Mouse (Mus musculus): ENCODE measurements around the gene Aes. TPM values are rescaled to one million over a fixed set of nuclear protein-coding genes. Genes with fewer than 3 reads are reported as not detected.

Aes gene
- polyA plus RNA-seq, 1 experiment from 2014 or later: 229 TPM

DNA sequence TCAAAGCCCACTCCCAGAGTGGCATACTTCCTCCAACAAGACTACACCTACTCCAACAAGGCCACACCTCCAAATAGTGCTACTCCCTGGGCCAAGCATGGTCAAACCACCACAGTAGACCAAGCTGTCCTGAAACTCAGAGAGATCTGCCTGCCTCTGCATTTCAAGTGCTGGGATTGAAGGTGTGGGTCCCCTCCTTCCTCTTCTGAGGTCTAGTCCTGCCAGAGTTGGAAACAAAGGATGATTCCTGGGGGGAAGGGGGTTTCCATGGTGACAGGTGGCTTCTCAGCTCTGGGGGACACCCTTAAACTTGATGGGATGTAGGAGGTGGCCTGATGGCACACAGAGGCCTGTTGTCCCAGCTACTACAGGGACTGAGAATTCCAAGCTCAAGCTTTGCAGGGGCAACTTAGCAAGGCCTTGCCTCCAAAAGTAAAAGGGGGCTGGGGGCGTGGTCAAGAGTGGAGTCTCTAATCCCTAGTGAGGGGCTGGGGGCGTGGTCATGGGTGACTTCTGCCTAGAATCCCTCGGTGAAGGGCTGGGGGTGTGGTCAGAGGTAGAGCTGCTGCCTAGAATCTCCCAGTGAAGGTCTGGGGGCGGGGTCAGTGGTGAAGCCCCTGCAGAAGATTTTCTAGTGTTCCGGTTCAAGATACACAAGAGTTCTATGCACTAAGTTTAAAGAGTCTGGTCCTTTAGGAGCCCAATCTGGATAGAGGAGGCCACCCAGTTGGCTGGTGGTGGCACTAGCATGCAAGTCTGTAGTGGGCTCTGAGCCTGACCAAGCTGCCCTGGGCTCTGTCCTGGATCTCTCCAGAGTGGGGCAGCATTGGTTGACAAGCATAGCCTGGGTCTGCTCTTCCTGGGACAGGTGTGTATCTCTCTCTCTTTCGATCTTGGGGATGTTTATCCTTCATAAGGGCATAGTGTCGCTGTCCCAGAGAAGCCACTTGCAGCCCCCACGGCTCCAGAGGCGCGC, 15.1 kb downstream of the Aes start, which contains the start of gene Tle2:
TSS of gene Tle2 (plus strand) at position 481 of the 976 bp plus-strand sequence.
- H3K4me3 ChIP-seq (ENCODE audit: low read depth, low read length): peak within 1 kb of the TSS; percentile 46
- peaks cover 36% of the 10 kb centered on the region for H3K27me3 ChIP-seq (replicated peaks; ENCODE audit: control insufficient read depth, insufficient read depth, low read length)
- no peaks in the 10 kb centered on the region for H3K9me3 ChIP-seq (ENCODE audit: control insufficient read depth, low read length)
- no peak within 1 kb of the TSS for H3K27ac ChIP-seq (ENCODE audit: low read depth, low read length)
- peak within 1 kb of the TSS; percentile 46; the same call in 1 of the 2 replicates for H3K9ac ChIP-seq (ENCODE audit: low read depth, low read length)
- peak within 1 kb of the TSS; percentile 80 for H3K4me2 ChIP-seq
- H3K4me1 ChIP-seq (replicated peaks; ENCODE audit: control insufficient read depth, insufficient read depth, low read length): peaks cover 51% of the 10 kb centered on the region
- no peak for DNase-seq (ENCODE audit: low spot score)
- no peaks in the 10 kb centered on the region for H3K36me3 ChIP-seq (ENCODE audit: control insufficient read depth, insufficient read depth, low read length)
- ATAC-seq (replicated peaks; ENCODE audit: low FRiP score): no peak
- 20% methylated on average over 10 of the region's 10 CpGs for WGBS

GRCm38 (mm10) chr10:81575208-81575631, 15.9 kb downstream of the Aes start:
- peaks cover 44% of the 10 kb centered on the region for H3K4me1 ChIP-seq (replicated peaks; ENCODE audit: control insufficient read depth, insufficient read depth, low read length)
- H3K9me3 ChIP-seq (ENCODE audit: control insufficient read depth, low read length): no peaks in the 10 kb centered on the region
- no peak for DNase-seq (ENCODE audit: low spot score)
- H3K27me3 ChIP-seq (replicated peaks; ENCODE audit: control insufficient read depth, insufficient read depth, low read length): peaks cover 42% of the 10 kb centered on the region
- peak overlapping the region; percentile 46; the same call in 1 of the 2 replicates for H3K9ac ChIP-seq (ENCODE audit: low read depth, low read length)
- H3K4me2 ChIP-seq: peak overlapping the region; percentile 80
- H3K36me3 ChIP-seq (ENCODE audit: control insufficient read depth, insufficient read depth, low read length): no peaks in the 10 kb centered on the region
- WGBS: under 1% methylated on average over 30 of the region's 30 CpGs
- no peak overlapping the region for H3K27ac ChIP-seq (ENCODE audit: low read depth, low read length)
- peak overlapping the region; percentile 46 for H3K4me3 ChIP-seq (ENCODE audit: low read depth, low read length)
- ATAC-seq (replicated peaks; ENCODE audit: low FRiP score): no peak

- H3K36me3 ChIP-seq (ENCODE audit: control insufficient read depth, insufficient read depth, low read length): no peaks in the 10 kb centered on the region
- H3K4me2 ChIP-seq: peak overlapping the region; percentile 80
- no peak overlapping the region for H3K27ac ChIP-seq (ENCODE audit: low read depth, low read length)
- H3K9ac ChIP-seq (ENCODE audit: low read depth, low read length): peak overlapping the region; percentile 46; the same call in 1 of the 2 replicates
- 2% methylated on average over 6 of the region's 6 CpGs for WGBS
- peaks cover 44% of the 10 kb centered on the region for H3K4me1 ChIP-seq (replicated peaks; ENCODE audit: control insufficient read depth, insufficient read depth, low read length)
- H3K4me3 ChIP-seq (ENCODE audit: low read depth, low read length): peak overlapping the region; percentile 46
- ATAC-seq (replicated peaks; ENCODE audit: low FRiP score) (no peak), DNase-seq (ENCODE audit: low spot score) (no peak)
- H3K9me3 ChIP-seq (ENCODE audit: control insufficient read depth, low read length): no peaks in the 10 kb centered on the region
- peaks cover 46% of the 10 kb centered on the region for H3K27me3 ChIP-seq (replicated peaks; ENCODE audit: control insufficient read depth, insufficient read depth, low read length)
Observed at GRCm38 (mm10) chr10:81575695-81576094, 16.4 kb downstream of the Aes start.

GRCm38 (mm10) chr10:81579967-81580366, 20.7 kb downstream of the Aes start:
- DNase-seq (ENCODE audit: low spot score): no peak
- Histone ChIP-seq H3K27ac (ENCODE audit: low read depth, low read length) (no peak overlapping the region), H3K36me3 (ENCODE audit: control insufficient read depth, insufficient read depth, low read length) (no peaks in the 10 kb centered on the region; the same call in 1 of the 2 replicates), H3K9ac (ENCODE audit: low read depth, low read length) (no peak overlapping the region), H3K4me3 (ENCODE audit: low read depth, low read length) (no peak overlapping the region), H3K9me3 (ENCODE audit: control insufficient read depth, low read length) (no peaks in the 10 kb centered on the region; the same call in 1 of the 2 replicates), H3K4me1 (replicated peaks; ENCODE audit: control insufficient read depth, insufficient read depth, low read length) (peaks cover 17% of the 10 kb centered on the region), H3K27me3 (replicated peaks; ENCODE audit: control insufficient read depth, insufficient read depth, low read length) (peaks cover 53% of the 10 kb centered on the region), H3K4me2 (no peak overlapping the region)
- 56% methylated on average over 4 of the region's 4 CpGs for WGBS
- no peak for ATAC-seq (replicated peaks; ENCODE audit: low FRiP score)

DNA sequence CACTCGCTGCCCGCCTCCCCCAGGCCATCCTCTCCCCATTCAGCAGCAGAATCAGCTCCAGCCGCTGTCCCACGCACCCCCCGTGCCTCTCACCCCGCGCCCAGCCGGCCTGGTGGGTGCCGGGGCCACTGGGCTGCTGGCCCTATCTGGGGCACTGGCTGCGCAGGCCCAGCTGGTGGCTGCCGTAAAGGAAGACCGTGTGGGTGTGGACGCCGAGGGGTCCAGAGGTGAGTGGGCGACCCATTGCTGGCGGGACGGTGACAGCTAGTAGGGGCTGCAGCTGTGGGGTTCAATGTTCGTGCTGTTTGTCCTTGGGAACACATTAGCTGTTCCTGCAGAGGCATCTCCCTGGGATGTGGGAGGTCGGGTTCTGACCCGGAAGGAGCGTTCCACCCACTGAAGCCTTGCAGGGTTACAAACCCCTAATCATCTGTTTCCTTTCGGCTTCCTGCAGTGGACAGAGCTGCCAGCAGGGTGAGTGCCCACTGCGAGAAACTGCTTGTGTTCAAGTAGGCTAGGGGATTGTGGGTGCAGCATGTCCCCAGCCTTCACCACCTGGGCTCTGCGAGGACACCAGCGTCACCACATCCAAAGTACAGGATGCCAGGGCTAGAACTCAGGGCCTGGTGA, 21.3 kb downstream of the Aes start:
- no peaks in the 10 kb centered on the region; the same call in 1 of the 2 replicates for H3K9me3 ChIP-seq (ENCODE audit: control insufficient read depth, low read length)
- H3K4me2 ChIP-seq: 0 out of 2 replicates have a peak overlapping the region, but pooled peaks have one; percentile 19
- no peak for DNase-seq (ENCODE audit: low spot score)
- no peak overlapping the region for H3K4me3 ChIP-seq (ENCODE audit: low read depth, low read length)
- no peak overlapping the region for H3K9ac ChIP-seq (ENCODE audit: low read depth, low read length)
- 36% methylated on average over 25 of the region's 25 CpGs for WGBS
- no peak overlapping the region for H3K27ac ChIP-seq (ENCODE audit: low read depth, low read length)
- H3K27me3 ChIP-seq (replicated peaks; ENCODE audit: control insufficient read depth, insufficient read depth, low read length): peaks cover 49% of the 10 kb centered on the region
- ATAC-seq (replicated peaks; ENCODE audit: low FRiP score): no peak
- no peaks in the 10 kb centered on the region; the same call in 1 of the 2 replicates for H3K36me3 ChIP-seq (ENCODE audit: control insufficient read depth, insufficient read depth, low read length)
- peaks cover 14% of the 10 kb centered on the region for H3K4me1 ChIP-seq (replicated peaks; ENCODE audit: control insufficient read depth, insufficient read depth, low read length)

- no peak for DNase-seq (ENCODE audit: low spot score)
- 50% methylated on average over 6 of the region's 6 CpGs for WGBS
Observed at GRCm38 (mm10) chr10:81583347-81583746, 24.1 kb downstream of the Aes start.

DNA sequence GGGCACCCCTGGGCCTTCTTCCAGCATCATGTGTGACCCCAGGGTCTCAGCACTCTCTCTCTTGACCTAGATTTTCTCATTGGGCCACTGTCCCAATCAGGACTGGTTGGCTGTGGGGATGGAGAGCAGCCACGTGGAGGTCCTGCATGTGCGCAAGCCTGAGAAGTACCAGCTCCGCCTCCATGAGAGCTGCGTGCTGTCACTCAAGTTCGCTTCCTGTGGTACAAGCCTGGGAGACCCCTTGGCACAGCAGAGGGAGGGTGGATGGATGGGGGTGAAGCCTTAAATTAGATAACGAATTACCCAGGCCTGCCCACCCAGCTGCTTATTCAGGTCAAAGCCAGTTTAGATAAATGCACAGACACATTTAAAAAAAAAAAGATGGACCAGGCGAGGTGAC, 29.5 kb downstream of the Aes start:
- Histone ChIP-seq H3K27me3 (replicated peaks; ENCODE audit: control insufficient read depth, insufficient read depth, low read length) (peaks cover 31% of the 10 kb centered on the region), H3K27ac (ENCODE audit: low read depth, low read length) (no peak overlapping the region), H3K4me1 (replicated peaks; ENCODE audit: control insufficient read depth, insufficient read depth, low read length) (0 out of 2 replicates have a peak, but pooled peaks cover 3% of the 10 kb centered on the region), H3K9ac (ENCODE audit: low read depth, low read length) (no peak overlapping the region), H3K9me3 (ENCODE audit: control insufficient read depth, low read length) (no peaks in the 10 kb centered on the region; the same call in 1 of the 2 replicates), H3K4me3 (ENCODE audit: low read depth, low read length) (no peak overlapping the region), H3K36me3 (ENCODE audit: control insufficient read depth, insufficient read depth, low read length) (0 out of 2 replicates have a peak, but pooled peaks cover 4% of the 10 kb centered on the region), H3K4me2 (no peak overlapping the region)
- no peak for ATAC-seq (replicated peaks; ENCODE audit: low FRiP score)
- no peak for DNase-seq (ENCODE audit: low spot score)
- 49% methylated on average over 7 of the region's 7 CpGs for WGBS

More at GRCm38 (mm10) chr10:81583347-81583746, 24.1 kb downstream of the Aes start:
- no peak overlapping the region for H3K4me2 ChIP-seq
- no peak overlapping the region for H3K4me3 ChIP-seq (ENCODE audit: low read depth, low read length)
- no peaks in the 10 kb centered on the region; the same call in 1 of the 2 replicates for H3K9me3 ChIP-seq (ENCODE audit: control insufficient read depth, low read length)
- H3K27ac ChIP-seq (ENCODE audit: low read depth, low read length): no peak overlapping the region
- H3K4me1 ChIP-seq (replicated peaks; ENCODE audit: control insufficient read depth, insufficient read depth, low read length): peaks cover 10% of the 10 kb centered on the region
- H3K9ac ChIP-seq (ENCODE audit: low read depth, low read length): no peak overlapping the region
- ATAC-seq (replicated peaks; ENCODE audit: low FRiP score): no peak
- peaks cover 49% of the 10 kb centered on the region for H3K27me3 ChIP-seq (replicated peaks; ENCODE audit: control insufficient read depth, insufficient read depth, low read length)
- H3K36me3 ChIP-seq (ENCODE audit: control insufficient read depth, insufficient read depth, low read length): peaks cover 4% of the 10 kb centered on the region; the same call in 1 of the 2 replicates

DNA sequence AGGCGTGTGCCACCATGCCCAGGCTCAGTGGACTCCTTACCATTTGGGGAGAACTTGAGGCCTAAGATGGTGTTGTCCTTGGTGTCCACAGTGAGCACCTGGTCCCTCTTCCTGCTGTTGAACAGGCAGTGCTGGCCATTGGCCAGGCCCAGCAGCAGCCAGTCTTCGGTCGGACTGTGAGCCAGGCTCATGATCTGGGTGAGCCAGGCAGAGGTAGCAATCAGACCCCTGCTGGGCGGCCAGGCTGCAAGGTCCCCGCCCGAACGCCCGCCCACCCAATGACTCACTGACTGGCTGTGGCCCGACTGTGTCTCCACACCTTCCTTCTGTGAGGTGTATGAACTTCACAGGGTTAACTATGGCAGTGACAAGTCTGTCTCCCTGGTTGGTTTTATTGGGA, 32.6 kb downstream of the Aes start:
- Histone ChIP-seq H3K4me1 (replicated peaks; ENCODE audit: control insufficient read depth, insufficient read depth, low read length) (peaks cover 6% of the 10 kb centered on the region; the same call in 1 of the 2 replicates), H3K9me3 (ENCODE audit: control insufficient read depth, low read length) (no peaks in the 10 kb centered on the region), H3K27ac (ENCODE audit: low read depth, low read length) (no peak overlapping the region), H3K27me3 (replicated peaks; ENCODE audit: control insufficient read depth, insufficient read depth, low read length) (peaks cover 54% of the 10 kb centered on the region), H3K4me2 (no peak overlapping the region), H3K9ac (ENCODE audit: low read depth, low read length) (no peak overlapping the region), H3K4me3 (ENCODE audit: low read depth, low read length) (no peak overlapping the region), H3K36me3 (ENCODE audit: control insufficient read depth, insufficient read depth, low read length) (0 out of 2 replicates have a peak, but pooled peaks cover 4% of the 10 kb centered on the region)
- WGBS: 55% methylated on average over 9 of the region's 9 CpGs
- ATAC-seq (replicated peaks; ENCODE audit: low FRiP score): no peak
- DNase-seq (ENCODE audit: low spot score): no peak

Data from liver, embryonic 11.5 days (tissue).